Comparison of ENCODE assay signal across 15 mouse cellular contexts in genomic region chr9:65106821-65107220, GRCm38 (mm10). TPM values are rescaled to one million over a fixed set of nuclear protein-coding genes. Genes with fewer than 3 reads are reported as not detected.
"Had no signal": no experiment of that assay in that cellular context is flagged by ENCODE, and none has a peak within 500 bp of the region (broad histone marks: within the 10 kb centered on the region; RNA-seq: fewer than 3 reads in every experiment).

No protein-coding gene starts in this region.

- H3K9me3 ChIP-seq: limb, embryonic 10.5 days; liver, embryonic 15.5 days; midbrain, embryonic 13.5 days; neural tube, embryonic 15.5 days had no signal

- H3K36me3 ChIP-seq: limb, embryonic 10.5 days; liver, embryonic 15.5 days; midbrain, embryonic 13.5 days; neural tube, embryonic 15.5 days had no signal

- DNase-seq: kidney, postnatal 25 days; lung, adult 2 months; lung, postnatal 36 days; right cerebral cortex, adult 18-20 months; right cerebral cortex, postnatal 25 days; thymus, postnatal 4 days had no signal

- ATAC-seq: lung, postnatal 0 days; midbrain, embryonic 13.5 days had no signal

- H3K27me3 ChIP-seq: midbrain, embryonic 13.5 days; neural tube, embryonic 15.5 days had no signal

- H3K4me3 ChIP-seq: left cerebral cortex, adult 2 months; limb, embryonic 10.5 days; liver, embryonic 15.5 days; midbrain, embryonic 13.5 days; neural tube, embryonic 15.5 days had no signal

- H3K27ac ChIP-seq: left cerebral cortex, adult 2 months; limb, embryonic 10.5 days; liver, embryonic 15.5 days; midbrain, embryonic 13.5 days; neural tube, embryonic 15.5 days had no signal

- H3K9ac ChIP-seq: liver, embryonic 15.5 days; midbrain, embryonic 13.5 days; neural tube, embryonic 15.5 days had no signal

- H3K4me2 ChIP-seq: liver, embryonic 11.5 days; liver, embryonic 15.5 days; midbrain, embryonic 13.5 days; neural tube, embryonic 15.5 days had no signal

RNA-seq across cellular contexts. Expression of gene Igdcc3, which starts 34.2 kb away (rescaled TPM):
- total RNA-seq: megakaryocyte progenitor cell, adult 5-6 weeks had no signal
- polyA plus RNA-seq: small intestine, adult 2 months had no signal
